Mouse (Mus musculus) heart, adult 9 months (tissue): ENCODE data around the gene Cox15.
A peak's percentile ranks its signal among the peaks of the same experiment; 100 is the strongest.

Experiments used
- DNase-seq, 2 experiments: peaks; one replicate each; pipeline ENCODE4 v3.0.0; 2022; ENCODE audit warnings: low spot score in 2 of 2

The Cox15 gene

GRCm38 (mm10) chr19:43752489-43753225 is at the start of gene Cox15, which contains the start of gene Cutc:
Gene Cox15, minus strand, starts transcription at chr19:43753000.
Gene Cutc, plus strand, starts transcription at chr19:43752996.
- DNase-seq: peak; percentile 97 to 98

GRCm38 (mm10) chr19:43801427-43802051 is 48.7 kb upstream of the Cox15 start:
- no peak for DNase-seq

- DNase-seq: no peak
These were observed 44.4 kb upstream of the Cox15 start for GRCm38 (mm10) chr19:43797216-43797615.

GRCm38 (mm10) chr19:43795511-43795910 is 42.7 kb upstream of the Cox15 start:
- DNase-seq: no peak

- DNase-seq: no peak
These were observed 41.2 kb upstream of the Cox15 start for GRCm38 (mm10) chr19:43793951-43794350.

- no peak for DNase-seq
These were observed 39.7 kb upstream of the Cox15 start for GRCm38 (mm10) chr19:43792537-43792936.

- no peak for DNase-seq
These were observed 37.0 kb upstream of the Cox15 start for GRCm38 (mm10) chr19:43789817-43790216.

- DNase-seq: no peak
These were observed 33.6 kb upstream of the Cox15 start for GRCm38 (mm10) chr19:43786249-43787026.

GRCm38 (mm10) chr19:43784761-43785160 is 32.0 kb upstream of the Cox15 start:
- DNase-seq: no peak

- DNase-seq: no peak
These were observed 29.2 kb upstream of the Cox15 start, which contains the start of gene Abcc2 for GRCm38 (mm10) chr19:43781980-43782379. Gene Abcc2, plus strand, starts transcription at chr19:43782192.

- DNase-seq: no peak
These were observed 27.6 kb upstream of the Cox15 start for GRCm38 (mm10) chr19:43780391-43780790.

- DNase-seq: no peak
These were observed 24.5 kb upstream of the Cox15 start for GRCm38 (mm10) chr19:43777308-43777707.

- DNase-seq: no peak
These were observed 23.8 kb upstream of the Cox15 start for GRCm38 (mm10) chr19:43776561-43776960.

GRCm38 (mm10) chr19:43775433-43775832 is 22.6 kb upstream of the Cox15 start:
- DNase-seq: no peak

- no peak for DNase-seq
These were observed 19.5 kb upstream of the Cox15 start for GRCm38 (mm10) chr19:43772311-43772710.

- DNase-seq: no peak
These were observed 18.7 kb upstream of the Cox15 start for GRCm38 (mm10) chr19:43771499-43771969.

GRCm38 (mm10) chr19:43770584-43770983 is 17.8 kb upstream of the Cox15 start:
- no peak for DNase-seq

- no peak for DNase-seq
These were observed 16.7 kb upstream of the Cox15 start for GRCm38 (mm10) chr19:43769366-43769960.

GRCm38 (mm10) chr19:43767549-43768322 is 14.9 kb upstream of the Cox15 start:
- no peak for DNase-seq

- no peak for DNase-seq
These were observed 13.7 kb upstream of the Cox15 start for GRCm38 (mm10) chr19:43766451-43766850.

- no peak for DNase-seq
These were observed 9.6 kb upstream of the Cox15 start for GRCm38 (mm10) chr19:43762410-43762809.
